Mouse (Mus musculus) kidney, adult 18-20 months (tissue): ENCODE data around the gene Rxfp1.
A peak's percentile ranks its signal among the peaks of the same experiment; 100 is the strongest.
"Not testable (repeated sequence)": the region's sequence is repeated elsewhere in the genome, so short reads cannot be mapped to it uniquely, and the experiment has no call there.

Source experiments
- DNase-seq: peaks from one replicate; pipeline ENCODE4 v3.0.0; 2021

Rxfp1 gene

GRCm38 (mm10) chr3:79737780-79738179 is at the start of gene Rxfp1:
TSS of gene Rxfp1 (minus strand) at chr3:79737880.
- no peak for DNase-seq

- no peak for DNase-seq
Observed at GRCm38 (mm10) chr3:79784362-79784736, 46.7 kb upstream of the Rxfp1 start.

- DNase-seq: no peak
Observed at GRCm38 (mm10) chr3:79783630-79784361, 46.1 kb upstream of the Rxfp1 start.

DNA sequence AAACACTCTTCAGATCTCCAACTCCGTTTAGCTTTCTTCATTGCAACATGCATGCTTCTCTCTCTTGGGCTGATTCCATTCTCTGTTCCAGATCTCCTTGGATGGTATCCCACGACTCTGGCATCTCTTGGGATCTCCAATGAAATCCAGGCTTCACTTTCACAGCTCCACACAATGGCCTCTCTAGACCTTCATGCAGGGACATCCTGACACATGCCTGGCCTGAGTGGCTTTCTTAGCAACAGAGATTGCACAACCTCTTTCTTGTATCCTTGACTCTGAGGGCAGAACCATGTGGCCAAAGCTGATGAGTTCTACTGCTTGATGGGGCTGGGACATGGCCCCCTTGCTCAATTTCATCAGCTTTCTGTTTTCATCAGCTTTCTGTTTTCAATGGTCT is 35.0 kb upstream of the Rxfp1 start:
- DNase-seq: no peak

GRCm38 (mm10) chr3:79753736-79754135 is 16.1 kb upstream of the Rxfp1 start:
- no peak for DNase-seq

- no peak for DNase-seq
Observed at GRCm38 (mm10) chr3:79746585-79746984, 8.9 kb upstream of the Rxfp1 start.

GRCm38 (mm10) chr3:79745101-79745500 is 7.4 kb upstream of the Rxfp1 start:
- no peak for DNase-seq

DNA sequence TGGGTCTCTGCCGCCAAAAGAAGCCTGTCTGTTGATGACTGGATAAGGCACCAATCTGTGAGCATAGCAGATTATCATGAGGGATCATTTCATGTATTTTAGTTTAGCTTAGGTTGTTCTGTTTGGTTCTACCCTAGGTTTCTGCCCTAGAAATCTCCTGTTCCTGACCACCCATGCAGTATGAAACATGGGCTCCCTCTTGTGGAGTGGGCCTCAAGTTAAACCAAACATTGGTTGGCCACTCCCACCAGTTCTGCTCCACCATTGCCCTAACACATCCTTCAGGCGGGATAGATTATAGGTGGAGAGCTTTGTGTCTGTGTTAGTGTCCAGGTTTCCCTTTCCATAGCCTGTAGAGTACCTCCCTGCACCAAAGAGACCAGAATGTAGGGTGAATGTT is 6.7 kb upstream of the Rxfp1 start:
- DNase-seq: no peak

- no peak for DNase-seq
Observed at GRCm38 (mm10) chr3:79740351-79740750, 2.7 kb upstream of the Rxfp1 start.

DNA sequence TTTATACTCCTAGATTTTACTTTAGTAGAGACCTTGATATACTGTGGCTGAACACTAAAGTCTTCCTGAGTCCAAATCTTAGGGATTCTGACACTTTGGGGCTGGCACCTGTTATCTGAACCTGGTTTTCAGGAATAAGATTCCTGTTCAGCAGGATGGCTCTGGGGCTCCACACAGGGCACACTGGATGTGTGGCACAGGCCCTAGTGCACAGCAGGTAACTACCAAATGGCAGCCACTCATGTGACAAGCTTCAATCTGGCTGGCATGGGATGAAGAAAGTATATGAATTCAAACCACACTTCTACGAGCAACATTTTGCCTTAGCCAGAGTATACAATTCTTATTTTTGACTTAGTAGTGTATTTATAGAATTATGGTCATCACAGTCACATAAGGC is 771 bp upstream of the Rxfp1 start:
- no peak for DNase-seq

DNA sequence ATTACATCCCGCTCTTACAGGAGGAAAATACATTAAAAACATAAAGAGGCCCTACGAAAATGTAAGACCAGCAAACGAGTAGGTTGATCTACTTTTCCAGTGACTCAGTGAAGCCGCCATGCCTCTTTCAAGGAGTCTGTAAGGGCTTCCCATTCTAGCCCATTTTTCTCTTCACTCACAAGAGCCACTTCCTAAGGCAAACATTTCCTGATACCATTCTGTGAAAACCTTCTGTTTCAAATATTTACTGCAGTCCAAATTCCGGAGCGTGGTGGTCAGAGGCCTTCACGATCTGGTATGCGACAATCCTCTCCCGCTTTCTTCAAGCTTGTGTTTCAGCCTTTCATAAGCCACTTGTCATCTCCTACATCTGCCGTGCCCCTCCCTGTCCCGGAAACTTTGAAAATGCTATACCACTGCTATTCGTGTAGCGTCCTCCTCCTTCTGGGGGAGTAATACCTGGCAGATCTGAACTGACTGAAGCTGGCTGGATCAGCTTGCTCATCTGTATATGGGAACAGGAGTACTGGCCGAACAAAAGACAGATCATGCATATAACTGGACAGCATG is 11.1 kb downstream of the Rxfp1 start:
- DNase-seq: no peak

DNA sequence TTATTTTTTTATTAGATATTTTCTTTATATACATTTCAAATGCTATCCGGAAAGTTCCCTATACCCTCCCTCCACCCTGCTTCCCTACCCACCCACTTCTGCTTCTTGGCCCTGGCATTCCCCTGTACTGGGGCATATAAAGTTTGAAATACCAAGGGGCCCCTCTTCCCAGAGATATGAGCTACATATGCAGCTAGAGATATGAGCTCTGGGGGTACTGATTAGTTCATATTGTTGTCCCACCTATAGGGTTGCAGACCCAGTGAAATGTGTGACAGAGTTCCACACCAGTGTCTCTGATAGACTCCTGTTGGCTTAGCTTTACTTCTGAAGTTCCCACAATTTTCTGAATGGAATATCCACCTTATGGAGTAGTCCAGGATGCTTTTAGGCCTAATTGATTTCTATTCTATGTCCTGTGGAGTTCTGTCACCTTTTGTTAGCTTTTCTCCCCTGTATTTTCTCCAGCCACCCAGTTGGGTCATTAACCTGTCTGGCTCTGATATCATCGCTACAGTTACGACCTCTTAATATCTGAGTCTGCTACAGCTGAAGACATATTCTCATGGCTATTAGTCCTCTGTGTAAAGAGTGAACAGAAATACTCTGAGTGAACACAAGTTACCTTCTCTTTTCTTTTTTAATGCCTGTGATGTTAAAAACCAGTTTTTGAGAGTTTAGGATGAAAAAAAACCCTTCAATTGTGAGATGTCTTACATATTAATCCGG is 16.8 kb downstream of the Rxfp1 start:
- DNase-seq: no peak

DNA sequence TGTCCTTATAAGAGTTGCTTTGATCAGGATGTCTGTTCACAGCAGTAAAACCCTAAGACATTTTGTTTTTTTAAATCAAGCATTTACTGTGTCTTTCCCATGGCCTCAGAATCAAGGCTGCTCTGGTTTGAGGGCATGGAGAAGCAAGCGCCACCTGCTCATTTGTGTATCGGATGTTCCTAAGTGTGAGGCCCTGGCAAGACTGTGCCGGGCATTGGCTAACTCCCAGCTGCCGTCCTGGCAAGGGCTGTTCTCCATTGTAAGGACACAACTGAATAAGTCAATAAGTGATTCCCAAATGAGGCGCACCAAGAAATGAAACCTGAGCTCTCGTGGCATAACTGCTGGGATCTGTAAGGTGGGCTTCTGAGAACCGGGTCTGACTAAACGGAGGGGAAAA is 31.2 kb downstream of the Rxfp1 start:
- DNase-seq: no peak

GRCm38 (mm10) chr3:79703135-79703534 is 34.5 kb downstream of the Rxfp1 start:
- no peak for DNase-seq

- no peak for DNase-seq
Observed at GRCm38 (mm10) chr3:79691957-79692356, 45.7 kb downstream of the Rxfp1 start.

DNA sequence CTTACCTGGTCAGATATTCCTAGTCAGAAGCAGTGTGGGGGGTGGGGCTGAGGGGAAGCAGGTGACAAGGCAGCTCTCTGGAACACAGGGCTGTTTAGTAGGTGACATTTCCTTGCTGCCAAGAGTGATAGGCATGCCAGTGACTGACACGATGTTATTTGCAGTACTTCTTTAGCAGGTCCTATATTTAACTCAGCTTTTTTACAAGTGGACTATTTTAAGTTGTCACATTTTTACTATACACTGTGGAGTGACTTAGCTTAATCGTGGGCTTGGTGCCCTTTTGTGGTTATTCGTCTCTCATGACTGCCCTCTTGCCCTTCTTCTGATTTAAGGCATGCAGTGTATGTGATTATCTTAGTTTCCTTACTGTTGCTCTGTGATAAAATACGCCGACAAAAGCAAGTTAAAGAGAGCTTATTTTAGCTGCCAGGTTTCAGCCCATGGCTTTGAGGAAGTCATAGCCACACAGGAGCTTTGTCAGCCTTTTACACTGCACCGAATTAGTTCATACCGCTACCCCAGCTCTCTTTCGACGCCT is 47.5 kb downstream of the Rxfp1 start:
- no peak for DNase-seq

- DNase-seq: not testable (repeated sequence)
Observed at GRCm38 (mm10) chr3:79688101-79688500, 49.6 kb downstream of the Rxfp1 start.

GRCm38 (mm10) chr3:79683529-79683928 is 54.2 kb downstream of the Rxfp1 start:
- DNase-seq: no peak

GRCm38 (mm10) chr3:79682351-79683132 is 55.1 kb downstream of the Rxfp1 start:
- no peak for DNase-seq

DNA sequence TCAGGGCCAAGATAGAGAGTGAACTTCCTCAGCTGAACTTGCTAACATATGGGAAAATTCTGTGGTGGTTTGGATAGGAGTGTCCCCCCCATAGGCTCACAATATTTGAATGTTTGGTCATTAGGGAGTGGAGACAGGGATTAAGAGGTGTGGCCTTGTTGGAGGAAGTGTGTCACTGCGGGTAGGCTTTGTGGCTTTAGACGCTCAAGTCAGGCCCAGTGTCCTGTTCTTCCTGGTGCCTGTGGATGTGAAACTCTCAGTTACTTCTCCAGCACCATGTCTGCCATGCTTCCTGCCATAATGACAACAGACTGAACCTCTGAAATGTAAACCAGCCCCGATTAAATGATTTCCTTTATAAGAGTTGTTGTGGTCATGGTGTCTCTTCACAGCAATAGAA is 61.3 kb downstream of the Rxfp1 start:
- no peak for DNase-seq

- no peak for DNase-seq
Observed at GRCm38 (mm10) chr3:79674641-79675040, 63.0 kb downstream of the Rxfp1 start.

- peak; percentile 51 for DNase-seq
Observed at GRCm38 (mm10) chr3:79673082-79673481, 64.6 kb downstream of the Rxfp1 start.

DNA sequence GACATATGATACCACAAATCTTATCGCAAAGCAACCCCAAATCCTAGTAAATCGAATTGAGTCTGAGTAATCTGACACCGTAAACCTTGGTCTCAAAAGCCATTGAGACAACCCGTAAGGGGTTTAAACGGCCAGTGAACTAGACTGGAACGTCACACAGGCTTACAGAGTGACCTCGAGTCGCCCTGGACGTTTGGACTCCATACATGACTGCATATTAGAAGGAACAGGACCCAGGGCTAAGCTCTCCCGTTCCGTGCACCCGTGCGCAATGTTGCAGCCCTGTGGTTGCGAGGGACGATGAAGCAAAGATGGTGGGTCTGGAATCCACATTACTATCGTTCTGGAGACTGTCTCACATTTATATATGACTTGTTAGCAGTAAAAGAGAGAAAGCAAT is 65.5 kb downstream of the Rxfp1 start:
- no peak for DNase-seq
